Mouse (Mus musculus) hindbrain, embryonic 12.5 days (tissue): ENCODE measurements around the gene Srarp. TPM values are rescaled to one million over a fixed set of nuclear protein-coding genes. Genes with fewer than 3 reads are reported as not detected.
A peak's percentile ranks its signal among the peaks of the same experiment; 100 is the strongest.

Experiments
- ATAC-seq: fragments of 200-750 bp; cut with Nextera tagmentation; 2 replicates; pipeline ENCODE4 v1.8.0; 2017; ENCODE audit warnings: moderate TSS enrichment; ENCODE audit not compliant: low FRiP score
- H3K27ac ChIP-seq: fragments of 300-500 bp; sonication (generic); 2 replicates; pipeline ENCODE4 v1.5.1; 2016; ENCODE audit warnings: mild to moderate bottlenecking
- H3K27me3 ChIP-seq: fragments of 300-500 bp; sonication (generic); 2 replicates; pipeline ENCODE4 v1.6.1; 2016; ENCODE audit warnings: mild to moderate bottlenecking
- H3K36me3 ChIP-seq: fragments of 300-500 bp; sonication (generic); 2 replicates; pipeline ENCODE4 v1.6.1; 2016; ENCODE audit warnings: mild to moderate bottlenecking
- H3K4me1 ChIP-seq: fragments of 300-500 bp; sonication (generic); 2 replicates; pipeline ENCODE4 v1.6.1; 2016
- H3K4me2 ChIP-seq: fragments of 300-500 bp; sonication (generic); replicated peaks from 2 replicates; pipeline ENCODE4 v1.6.1; 2016; ENCODE audit warnings: mild to moderate bottlenecking
- H3K4me3 ChIP-seq: fragments of 300-500 bp; sonication (generic); 2 replicates; pipeline ENCODE4 v1.5.1; 2016; ENCODE audit warnings: mild to moderate bottlenecking
- H3K9ac ChIP-seq: fragments of 300-500 bp; sonication (generic); 2 replicates; pipeline ENCODE4 v1.6.1; 2016; ENCODE audit warnings: mild to moderate bottlenecking, moderate library complexity
- H3K9me3 ChIP-seq: fragments of 300-500 bp; sonication (generic); replicated peaks from 2 replicates; pipeline ENCODE4 v1.6.1; 2016; ENCODE audit warnings: mild to moderate bottlenecking
- WGBS: fragments of 180-500 bp; shearing (Covaris S2); methylation state at CpG from one replicate; pipeline ENCODE4 v1.1.7; 2016; 5-methylcytosine and 5-hydroxymethylcytosine counted together
- polyA plus RNA-seq: library from polyadenylated mRNA; unstranded; fragments of >200 nt; fragmentation: Nextera tagmentation; extraction: Ambion mirVana; gene quantifications from 2 replicates; pipeline ENCODE4 v1.2.1, GENCODE M21; 2016

The Srarp gene
- polyA plus RNA-seq, 1 experiment from 2014 or later = not detected

- no peak for ATAC-seq
- Histone ChIP-seq H3K4me2 (no peak overlapping the region), H3K36me3 (no peaks in the 10 kb centered on the region), H3K4me1 (peaks cover 6% of the 10 kb centered on the region), H3K27ac (no peak overlapping the region), H3K4me3 (no peak overlapping the region), H3K27me3 (peaks cover 38% of the 10 kb centered on the region), H3K9ac (no peak overlapping the region), H3K9me3 (no peaks in the 10 kb centered on the region)
- 55% methylated on average over 9 of the region's 9 CpGs for whole genome bisulfite sequencing
Observed at GRCm38 (mm10) chr4:141420886-141421285, 15.0 kb downstream of the Srarp start.

GRCm38 (mm10) chr4:141420192-141420829 lies 15.6 kb downstream of the Srarp start, which contains the start of gene Hspb7:
Gene Hspb7, plus strand, starts transcription at chr4:141420779.
- H3K27ac ChIP-seq = no peak within 1 kb of the TSS
- peaks cover 37% of the 10 kb centered on the region for H3K27me3 ChIP-seq
- 58% methylated on average over 9 of the region's 9 CpGs for WGBS
- H3K36me3 ChIP-seq = no peaks in the 10 kb centered on the region
- no peaks in the 10 kb centered on the region for H3K9me3 ChIP-seq
- no peak for ATAC-seq
- no peak within 1 kb of the TSS; the same call in 1 of the 2 replicates for H3K9ac ChIP-seq
- no peak within 1 kb of the TSS for H3K4me3 ChIP-seq
- H3K4me1 ChIP-seq = no peaks in the 10 kb centered on the region
- H3K4me2 ChIP-seq = no peak within 1 kb of the TSS

- ATAC-seq = no peak
Observed at GRCm38 (mm10) chr4:141419398-141420191, 16.3 kb downstream of the Srarp start.

GRCm38 (mm10) chr4:141415924-141416323 lies 20.0 kb downstream of the Srarp start, which contains the start of gene Clcnkb:
Gene Clcnkb, minus strand, starts transcription at chr4:141416014.
- WGBS = 63% methylated on average over 7 of the region's 7 CpGs
- no peak within 1 kb of the TSS for H3K27ac ChIP-seq

More at GRCm38 (mm10) chr4:141419398-141420191, 16.3 kb downstream of the Srarp start:
- Histone ChIP-seq H3K4me3 (no peak overlapping the region), H3K9me3 (no peaks in the 10 kb centered on the region), H3K9ac (no peak overlapping the region), H3K4me2 (no peak overlapping the region), H3K36me3 (no peaks in the 10 kb centered on the region), H3K4me1 (no peaks in the 10 kb centered on the region), H3K27ac (no peak overlapping the region), H3K27me3 (peaks cover 30% of the 10 kb centered on the region)
- 60% methylated on average over 27 of the region's 27 CpGs for WGBS

GRCm38 (mm10) chr4:141411430-141411992 lies 24.4 kb downstream of the Srarp start:
- H3K9ac ChIP-seq = no peak overlapping the region
- H3K36me3 ChIP-seq = no peaks in the 10 kb centered on the region
- H3K4me3 ChIP-seq = no peak overlapping the region
- peaks cover 20% of the 10 kb centered on the region for H3K27me3 ChIP-seq
- no peak for ATAC-seq
- H3K27ac ChIP-seq = no peak overlapping the region
- no peaks in the 10 kb centered on the region for H3K9me3 ChIP-seq
- no peaks in the 10 kb centered on the region for H3K4me1 ChIP-seq
- H3K4me2 ChIP-seq = no peak overlapping the region
- 18% methylated on average over 22 of the region's 22 CpGs for WGBS

More at GRCm38 (mm10) chr4:141415924-141416323, 20.0 kb downstream of the Srarp start, which contains the start of gene Clcnkb:
- no peak within 1 kb of the TSS for H3K4me3 ChIP-seq
- no peak for ATAC-seq
- H3K9ac ChIP-seq = no peak within 1 kb of the TSS
- H3K36me3 ChIP-seq = no peaks in the 10 kb centered on the region
- no peaks in the 10 kb centered on the region for H3K4me1 ChIP-seq
- no peak within 1 kb of the TSS for H3K4me2 ChIP-seq
- H3K27me3 ChIP-seq = peaks cover 12% of the 10 kb centered on the region
- H3K9me3 ChIP-seq = no peaks in the 10 kb centered on the region

- no peaks in the 10 kb centered on the region for H3K9me3 ChIP-seq
- H3K4me2 ChIP-seq = no peak overlapping the region
- ATAC-seq = no peak
- H3K27ac ChIP-seq = no peak overlapping the region
- H3K27me3 ChIP-seq = peaks cover 25% of the 10 kb centered on the region
- WGBS = 90% methylated on average over 3 of the region's 3 CpGs
- no peaks in the 10 kb centered on the region for H3K36me3 ChIP-seq
- H3K9ac ChIP-seq = no peak overlapping the region
- H3K4me3 ChIP-seq = no peak overlapping the region
- H3K4me1 ChIP-seq = peaks cover 5% of the 10 kb centered on the region; the same call in 1 of the 2 replicates
Observed at GRCm38 (mm10) chr4:141408577-141408976, 27.3 kb downstream of the Srarp start.

GRCm38 (mm10) chr4:141406516-141407299 lies 29.2 kb downstream of the Srarp start:
- Histone ChIP-seq H3K9ac (no peak overlapping the region), H3K27ac (no peak overlapping the region), H3K9me3 (no peaks in the 10 kb centered on the region), H3K36me3 (no peaks in the 10 kb centered on the region), H3K27me3 (peaks cover 22% of the 10 kb centered on the region), H3K4me1 (peaks cover 5% of the 10 kb centered on the region; the same call in 1 of the 2 replicates), H3K4me2 (no peak overlapping the region), H3K4me3 (no peak overlapping the region)
- WGBS = 49% methylated on average over 13 of the region's 14 CpGs
- ATAC-seq = no peak

GRCm38 (mm10) chr4:141405314-141405622 lies 30.6 kb downstream of the Srarp start:
- Histone ChIP-seq H3K27me3 (peaks cover 17% of the 10 kb centered on the region), H3K4me1 (peaks cover 5% of the 10 kb centered on the region; the same call in 1 of the 2 replicates), H3K9ac (no peak overlapping the region), H3K4me3 (no peak overlapping the region), H3K36me3 (no peaks in the 10 kb centered on the region), H3K4me2 (no peak overlapping the region), H3K9me3 (no peaks in the 10 kb centered on the region), H3K27ac (no peak overlapping the region)
- ATAC-seq = no peak
- 83% methylated on average over 3 of the region's 3 CpGs for WGBS

GRCm38 (mm10) chr4:141404518-141405313 lies 31.2 kb downstream of the Srarp start:
- Histone ChIP-seq H3K4me3 (no peak overlapping the region), H3K27me3 (peaks cover 17% of the 10 kb centered on the region), H3K27ac (no peak overlapping the region), H3K4me2 (peak overlapping the region; percentile 46), H3K9ac (peak overlapping the region; percentile 41), H3K36me3 (no peaks in the 10 kb centered on the region), H3K9me3 (no peaks in the 10 kb centered on the region), H3K4me1 (peaks cover 5% of the 10 kb centered on the region; the same call in 1 of the 2 replicates)
- peak; percentile 81 for ATAC-seq
- WGBS = 14% methylated on average over 15 of the region's 15 CpGs

GRCm38 (mm10) chr4:141400171-141400570 lies 35.7 kb downstream of the Srarp start:
- H3K4me3 ChIP-seq = no peak overlapping the region
- 86% methylated on average over 15 of the region's 15 CpGs for WGBS

GRCm38 (mm10) chr4:141398545-141398944 lies 37.4 kb downstream of the Srarp start, which contains the start of gene Clcnka:
Gene Clcnka, minus strand, starts transcription at chr4:141398724.
- ATAC-seq = no peak
- Histone ChIP-seq H3K27me3 (peaks cover 26% of the 10 kb centered on the region), H3K9ac (no peak within 1 kb of the TSS), H3K36me3 (no peaks in the 10 kb centered on the region), H3K4me3 (no peak within 1 kb of the TSS), H3K9me3 (no peaks in the 10 kb centered on the region), H3K4me2 (no peak within 1 kb of the TSS), H3K4me1 (peaks cover 6% of the 10 kb centered on the region), H3K27ac (no peak within 1 kb of the TSS)
- WGBS = 67% methylated on average over 12 of the region's 12 CpGs

More at GRCm38 (mm10) chr4:141400171-141400570, 35.7 kb downstream of the Srarp start:
- Histone ChIP-seq H3K9me3 (no peaks in the 10 kb centered on the region), H3K4me2 (no peak overlapping the region), H3K36me3 (no peaks in the 10 kb centered on the region), H3K9ac (no peak overlapping the region), H3K27ac (no peak overlapping the region), H3K4me1 (peaks cover 11% of the 10 kb centered on the region), H3K27me3 (peaks cover 23% of the 10 kb centered on the region)
- ATAC-seq = no peak
